Mouse (Mus musculus) Muller cell, postnatal 12 days (primary cell): ENCODE data around the gene Thrsp.

Source experiments
- DNase-seq: peaks from one replicate; pipeline ENCODE4 v3.0.0-alpha.2; 2015; ENCODE audit errors: inconsistent ontology term

The Thrsp gene

DNA sequence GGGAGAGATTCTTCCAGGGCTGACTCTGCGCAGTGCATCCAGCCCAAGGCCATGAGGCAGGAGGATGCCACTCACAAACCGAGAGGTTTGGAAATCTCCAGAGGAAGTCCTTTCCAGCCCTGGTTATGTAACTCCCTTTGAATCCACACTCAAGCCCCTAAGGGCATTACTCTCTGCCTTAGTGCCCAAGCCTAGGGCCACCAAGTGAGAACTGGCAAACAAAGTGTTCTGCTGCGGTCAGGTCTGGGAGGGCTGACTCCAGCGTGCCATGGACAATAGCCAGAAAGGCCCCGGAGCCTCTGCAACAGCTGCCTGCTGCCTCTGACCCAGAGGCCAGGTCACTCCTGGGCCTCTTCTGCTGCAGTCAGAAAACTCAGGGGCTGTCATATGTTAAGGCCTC is 1.2 kb upstream of the Thrsp start:
- peak; percentile 68 for DNase-seq

DNA sequence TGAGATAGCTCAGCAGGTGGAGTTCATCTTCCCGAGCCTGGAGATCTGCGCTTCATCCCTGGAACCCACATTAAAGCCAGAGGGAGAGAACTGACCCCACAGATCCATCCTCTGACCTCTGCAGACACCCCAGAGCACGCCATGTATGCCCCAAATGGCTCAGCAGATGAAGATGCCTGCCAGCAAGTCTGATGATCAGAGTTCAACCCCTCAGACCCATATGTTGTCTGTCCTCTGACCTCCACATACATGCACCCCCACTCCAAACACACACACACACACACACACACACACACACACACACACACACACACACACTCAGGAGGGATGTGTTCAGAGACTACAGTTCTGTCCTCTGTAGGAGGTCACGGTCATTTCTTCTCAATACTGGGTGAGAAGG is 1.1 kb downstream of the Thrsp start:
- DNase-seq: no peak

DNA sequence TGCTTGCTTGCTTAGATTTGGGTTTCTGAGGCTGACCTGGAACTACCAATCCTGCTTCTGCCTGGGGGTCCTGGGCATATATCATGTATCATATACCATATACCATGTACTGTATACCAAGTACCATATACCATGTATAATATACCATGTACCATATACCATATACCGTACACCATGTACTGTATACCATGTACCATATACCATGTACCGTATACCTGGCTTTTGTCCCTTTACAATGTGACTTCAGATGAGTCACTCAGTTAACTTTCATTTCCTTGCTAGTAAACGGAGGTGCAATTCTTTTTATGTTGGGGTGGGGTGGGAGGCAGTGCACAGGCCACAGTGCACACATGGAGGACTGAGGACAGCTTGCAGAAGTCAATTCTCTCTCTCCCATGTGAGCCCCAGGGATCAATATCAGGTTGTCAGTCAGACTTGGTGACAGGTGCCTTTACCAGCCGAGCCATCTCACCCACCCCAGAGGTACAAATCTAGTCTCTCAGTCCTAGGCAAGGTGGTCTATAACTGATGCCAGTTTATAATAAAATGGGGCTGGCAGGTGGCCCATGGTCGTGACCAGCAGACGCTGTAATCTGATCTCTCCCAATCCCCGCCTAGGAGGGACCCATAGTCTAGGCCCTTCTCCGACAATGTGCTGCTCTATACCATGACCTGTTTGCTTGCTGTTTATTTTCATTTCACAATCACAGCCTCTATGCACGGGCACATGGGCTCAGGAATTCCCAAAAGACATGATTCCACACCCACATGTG is 2.4 kb downstream of the Thrsp start:
- no peak for DNase-seq

DNA sequence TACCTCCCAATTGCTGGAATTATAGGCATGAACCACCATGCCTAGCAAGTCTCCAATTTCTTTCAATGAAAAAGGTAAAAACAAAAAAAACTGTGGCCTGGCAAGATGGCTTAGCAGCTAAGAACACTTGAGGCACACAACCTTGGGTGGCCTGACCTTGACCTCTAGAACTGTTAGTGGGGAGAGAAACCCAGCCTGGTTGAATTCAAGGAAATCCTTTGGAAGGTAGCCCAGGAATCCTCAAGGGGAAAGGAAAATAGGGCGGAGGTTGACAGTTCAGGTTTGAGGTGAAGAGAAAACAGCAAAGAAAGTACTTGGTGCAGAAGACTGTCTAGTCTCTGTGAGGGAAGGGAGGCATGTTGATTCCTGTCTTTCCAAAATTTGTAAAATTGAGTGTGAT is 3.1 kb downstream of the Thrsp start:
- no peak for DNase-seq

DNA sequence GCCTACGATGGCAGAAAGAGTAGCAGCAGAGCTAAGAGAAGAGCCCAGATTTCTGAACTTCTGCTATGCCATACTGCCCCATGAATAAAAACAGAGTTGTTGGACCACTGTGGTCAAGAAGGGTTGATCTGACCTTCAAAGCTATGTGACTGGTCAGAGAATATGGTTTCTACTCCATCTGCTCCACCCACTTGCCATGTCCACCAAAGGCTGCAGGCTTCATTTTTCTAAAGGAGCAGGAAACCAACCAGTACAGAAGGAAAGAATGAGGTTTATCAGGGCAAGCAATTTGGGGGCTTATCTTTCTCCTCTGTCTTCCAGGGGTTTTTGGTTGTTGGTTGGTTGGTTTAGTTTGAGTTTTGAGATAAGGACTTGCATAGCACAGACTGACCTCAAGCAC is 3.5 kb downstream of the Thrsp start:
- no peak for DNase-seq

DNA sequence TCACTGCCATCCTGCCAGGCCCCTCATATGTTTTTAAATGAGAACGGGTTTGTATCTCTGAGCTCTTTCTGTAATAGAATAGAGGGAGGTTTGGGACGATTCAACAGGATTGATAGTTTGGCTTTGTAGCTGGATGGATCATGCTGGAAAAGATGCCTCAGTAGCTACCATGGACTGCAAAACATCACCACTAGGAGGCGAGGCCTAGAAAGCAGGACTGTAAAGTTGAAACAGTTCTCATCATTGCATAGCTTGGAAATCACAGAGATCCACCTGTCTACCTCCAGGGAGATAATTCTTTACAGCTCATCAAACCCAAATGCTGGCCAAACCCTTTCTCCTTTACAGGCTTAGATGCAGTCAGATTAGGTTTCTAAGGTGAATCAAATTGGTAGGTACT is 6.0 kb downstream of the Thrsp start:
- DNase-seq: no peak

DNA sequence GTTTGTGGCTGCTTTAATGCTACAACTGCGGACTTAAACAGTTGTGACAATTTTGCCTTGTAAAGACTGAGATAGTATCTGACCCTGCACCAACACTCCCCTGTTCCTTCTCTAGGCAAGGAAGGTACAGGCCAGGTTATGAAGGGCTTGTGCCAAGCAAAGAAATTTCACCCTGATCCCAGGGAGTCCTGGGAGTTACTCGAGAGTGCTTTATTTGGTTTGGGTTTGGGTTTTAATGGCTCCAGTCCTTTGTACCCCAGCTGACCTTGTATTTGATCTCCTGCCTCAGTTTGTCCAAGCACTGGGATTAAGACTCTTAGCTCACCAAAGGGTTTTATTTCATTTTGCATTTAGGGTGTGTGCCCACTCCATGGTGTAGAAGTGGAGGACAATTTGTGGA is 6.4 kb downstream of the Thrsp start:
- DNase-seq: no peak

DNA sequence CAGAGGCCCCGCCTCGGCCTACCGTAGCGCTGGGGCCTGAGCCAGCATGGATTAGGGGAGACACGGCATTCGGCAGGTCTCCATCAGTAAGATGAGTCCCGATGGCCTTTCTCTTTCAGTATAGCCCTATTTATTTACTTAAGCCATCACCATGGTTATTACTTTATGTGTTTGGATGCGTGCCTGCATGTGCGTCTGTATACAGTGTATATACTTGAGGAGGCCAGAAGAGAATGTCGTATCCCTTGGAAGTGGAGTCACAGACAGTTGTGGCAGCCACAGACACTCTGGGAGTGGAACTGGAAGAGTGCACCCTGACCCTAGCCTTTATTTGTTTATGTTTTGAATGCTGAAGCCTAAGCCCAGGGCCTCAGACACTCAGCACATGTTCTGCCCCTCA is 10.4 kb downstream of the Thrsp start:
- no peak for DNase-seq

DNA sequence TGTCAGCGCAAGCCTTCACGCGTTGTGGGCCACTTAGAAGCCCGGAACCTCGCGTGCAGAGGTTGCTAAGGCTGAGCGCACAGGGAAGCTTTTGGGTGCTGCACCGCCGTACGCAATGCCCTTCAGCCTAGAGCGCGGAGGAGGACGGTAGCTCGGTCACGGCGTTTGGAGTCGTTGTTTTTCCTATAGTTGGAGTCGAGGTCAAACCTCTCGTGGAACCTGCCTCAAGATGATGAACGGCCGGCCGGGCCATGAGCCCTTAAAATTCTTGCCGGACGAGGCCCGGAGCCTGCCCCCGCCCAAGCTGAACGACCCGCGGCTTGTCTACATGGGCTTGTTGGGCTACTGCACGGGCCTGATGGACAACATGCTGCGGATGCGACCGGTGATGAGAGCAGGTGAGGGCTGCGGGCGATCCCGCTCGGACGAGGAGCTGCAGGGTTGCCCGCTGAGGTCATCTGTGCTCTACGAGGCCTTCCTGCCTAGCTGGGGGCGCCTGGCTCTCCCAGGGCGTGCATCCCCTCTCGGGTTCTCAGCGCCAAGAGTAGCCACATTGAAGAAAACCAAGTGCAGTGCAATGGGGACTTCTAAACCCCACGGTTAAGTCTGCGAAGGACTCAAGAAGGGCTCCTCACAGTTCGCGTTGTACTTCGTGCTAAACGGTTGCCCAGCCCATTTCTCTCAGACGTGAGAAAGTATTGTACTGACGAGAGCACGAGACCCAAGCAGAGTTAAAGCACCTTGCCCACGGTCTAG is 17.4 kb downstream of the Thrsp start, which contains the start of gene Ndufc2:
Gene Ndufc2, plus strand, starts transcription at position 44 of the 756 bp plus-strand sequence.
- DNase-seq: peak; percentile 79

DNA sequence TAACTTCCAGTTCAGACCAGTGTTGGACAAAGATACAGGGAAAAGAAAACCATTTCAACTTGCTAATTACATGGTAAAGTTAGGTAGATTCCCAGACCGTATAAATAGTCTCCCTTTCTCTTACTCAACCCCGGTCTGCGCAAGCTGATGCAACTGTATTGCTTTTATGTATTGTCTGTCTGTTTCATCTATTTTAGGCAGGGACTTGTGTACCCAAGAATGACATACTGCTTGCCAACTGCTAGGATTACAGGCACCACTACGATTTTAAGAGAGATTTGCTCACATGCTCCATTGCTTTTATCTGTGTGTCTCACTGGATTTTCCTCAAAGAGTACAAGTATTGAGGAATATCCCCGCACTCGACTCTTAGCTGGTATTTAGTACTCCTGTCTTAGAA is 18.6 kb downstream of the Thrsp start:
- no peak for DNase-seq

DNA sequence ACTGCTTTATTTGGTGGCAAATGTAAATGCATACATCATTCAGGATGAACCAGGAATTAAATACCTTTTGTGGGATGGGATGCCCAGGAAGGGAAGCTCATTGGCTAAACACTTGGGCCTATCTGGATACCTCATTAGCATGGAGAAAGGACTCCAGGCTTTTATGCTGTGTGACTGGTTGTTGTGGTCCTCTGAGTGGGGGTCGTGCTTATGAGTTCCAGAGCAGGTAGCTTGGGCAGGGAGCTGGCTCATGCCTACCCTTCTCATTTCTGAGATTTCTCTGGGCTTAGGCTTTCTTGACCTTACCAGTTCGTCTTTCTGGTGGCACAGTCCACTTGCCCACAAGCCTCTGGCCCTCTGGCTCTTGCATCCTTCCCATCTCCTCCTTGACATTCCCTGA is 23.2 kb downstream of the Thrsp start:
- no peak for DNase-seq

DNA sequence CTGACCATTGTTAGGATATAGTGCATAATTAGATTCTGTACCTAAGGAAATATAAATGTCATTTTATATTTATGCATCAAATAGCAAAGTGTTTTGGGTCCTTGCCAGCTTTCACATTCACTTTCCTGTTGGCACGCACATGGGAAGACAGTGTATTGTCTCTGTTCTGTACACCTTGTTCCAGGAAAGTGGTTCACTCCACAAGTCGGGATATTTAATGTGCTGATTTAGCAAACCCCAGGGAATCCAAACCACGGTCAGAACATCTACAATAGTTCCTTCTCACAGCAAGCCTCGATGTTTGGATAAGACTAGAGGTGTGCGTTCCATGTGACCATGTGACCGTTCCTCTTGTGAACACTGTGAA is 25.5 kb downstream of the Thrsp start:
- DNase-seq: no peak

DNA sequence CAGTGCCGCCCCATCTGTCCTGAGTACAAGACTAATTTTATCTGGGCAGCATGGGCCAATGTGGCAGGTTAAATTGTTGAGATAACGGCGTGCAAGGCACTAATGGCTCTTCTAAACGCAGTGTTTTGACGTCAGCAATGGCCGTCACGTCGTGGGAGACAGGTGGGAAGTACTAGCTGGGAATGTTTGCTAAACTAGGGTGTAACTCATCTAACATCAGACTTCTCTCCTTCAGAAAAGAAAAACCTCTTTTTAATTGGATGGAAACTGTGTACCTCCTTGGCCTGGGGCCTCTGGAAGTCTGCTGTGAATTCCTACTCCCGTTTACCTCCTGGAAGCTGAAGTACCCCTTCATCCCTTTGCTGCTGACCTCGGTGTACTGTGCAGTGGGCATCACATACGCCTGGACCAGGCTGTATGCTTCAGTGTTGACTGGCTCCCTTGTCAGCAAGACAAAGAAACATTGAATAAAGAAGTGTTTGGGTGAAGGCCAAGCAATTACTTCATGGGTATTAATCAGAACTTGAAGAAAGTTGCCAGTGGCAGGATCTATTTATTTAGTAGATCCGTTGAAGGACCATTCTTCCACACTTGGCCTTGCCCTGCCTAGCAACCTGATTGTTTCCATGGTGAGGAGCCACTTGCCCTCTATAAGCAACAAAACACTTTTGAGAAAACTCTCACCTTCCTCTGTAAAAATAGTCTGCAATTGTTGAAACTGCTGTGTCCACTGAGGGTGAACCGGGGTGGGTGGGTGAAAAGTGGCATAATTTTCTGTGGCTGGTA is 26.0 kb downstream of the Thrsp start:
- DNase-seq: peak; percentile 36

DNA sequence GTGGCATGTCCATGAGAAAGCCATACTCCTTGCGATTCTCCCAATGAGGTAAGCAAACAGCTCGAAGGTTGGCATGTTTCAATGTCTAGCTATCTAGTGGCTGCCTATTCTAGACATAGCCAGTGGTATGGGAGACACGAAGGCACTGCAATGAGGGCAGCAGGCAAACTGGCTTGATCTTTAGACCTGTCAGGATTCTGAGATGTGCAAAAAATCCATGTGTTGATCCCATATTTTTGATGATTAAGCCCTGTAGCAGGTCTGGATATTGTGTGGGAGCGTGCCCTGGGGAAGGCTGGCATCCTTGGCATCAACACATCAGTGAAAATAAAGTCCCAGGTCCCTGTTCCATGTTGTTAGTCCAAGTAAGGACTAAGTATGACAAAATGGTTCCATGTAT is 29.0 kb downstream of the Thrsp start:
- no peak for DNase-seq

DNA sequence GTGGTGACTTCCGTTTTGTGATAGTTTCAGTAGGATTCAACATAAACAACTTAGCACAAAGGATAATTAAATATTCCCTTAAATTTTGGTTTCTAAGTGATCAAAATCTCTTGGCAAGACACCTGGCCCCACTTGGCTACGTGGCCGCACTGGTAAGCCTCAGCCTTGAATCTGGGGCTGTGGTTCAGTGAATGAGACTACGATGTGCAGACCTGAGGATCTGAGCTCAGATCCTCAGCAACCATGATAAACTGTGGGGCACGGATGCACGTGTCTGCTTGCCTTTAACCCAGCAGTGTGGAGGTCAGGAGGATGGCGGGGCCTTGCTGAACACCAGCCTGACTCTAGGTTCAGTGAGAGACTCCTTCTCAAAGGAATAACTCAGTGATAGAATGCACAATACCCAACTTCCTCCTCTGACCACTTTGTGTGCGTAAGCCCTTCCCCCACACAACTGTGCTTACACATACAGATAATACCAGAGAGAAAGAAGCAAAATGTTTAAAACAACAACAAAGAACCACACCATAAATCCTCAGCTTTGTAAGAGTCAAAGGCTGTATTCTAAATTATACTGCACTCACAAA is 29.9 kb downstream of the Thrsp start:
- DNase-seq: no peak

DNA sequence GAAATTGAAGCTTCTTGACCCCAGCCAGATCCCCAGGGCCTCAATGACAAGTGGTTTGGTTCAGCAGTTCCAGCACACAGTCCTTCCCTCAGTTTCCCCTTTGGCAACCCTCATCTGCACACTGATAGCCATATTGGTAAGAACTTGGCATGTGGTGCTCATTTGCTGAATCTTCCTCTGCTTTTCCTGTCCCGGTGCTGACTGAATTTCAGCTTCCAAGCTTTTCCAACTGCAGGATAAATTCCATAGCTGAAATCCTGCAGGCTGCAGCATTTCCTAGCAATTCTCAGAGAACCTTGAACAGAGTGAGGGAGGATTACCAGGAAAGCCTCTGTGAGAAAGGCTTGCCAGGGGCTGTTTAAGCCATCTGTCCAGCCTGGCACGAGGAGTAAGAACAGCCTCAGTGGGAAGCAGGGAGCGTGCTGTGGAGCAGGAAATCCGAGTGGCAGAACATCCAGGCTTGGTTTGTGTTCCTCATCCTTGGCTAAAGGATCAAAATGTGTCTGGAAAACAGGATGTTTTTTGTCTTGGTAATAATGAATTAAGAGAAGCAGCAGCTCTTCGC is 30.6 kb downstream of the Thrsp start:
- no peak for DNase-seq

DNA sequence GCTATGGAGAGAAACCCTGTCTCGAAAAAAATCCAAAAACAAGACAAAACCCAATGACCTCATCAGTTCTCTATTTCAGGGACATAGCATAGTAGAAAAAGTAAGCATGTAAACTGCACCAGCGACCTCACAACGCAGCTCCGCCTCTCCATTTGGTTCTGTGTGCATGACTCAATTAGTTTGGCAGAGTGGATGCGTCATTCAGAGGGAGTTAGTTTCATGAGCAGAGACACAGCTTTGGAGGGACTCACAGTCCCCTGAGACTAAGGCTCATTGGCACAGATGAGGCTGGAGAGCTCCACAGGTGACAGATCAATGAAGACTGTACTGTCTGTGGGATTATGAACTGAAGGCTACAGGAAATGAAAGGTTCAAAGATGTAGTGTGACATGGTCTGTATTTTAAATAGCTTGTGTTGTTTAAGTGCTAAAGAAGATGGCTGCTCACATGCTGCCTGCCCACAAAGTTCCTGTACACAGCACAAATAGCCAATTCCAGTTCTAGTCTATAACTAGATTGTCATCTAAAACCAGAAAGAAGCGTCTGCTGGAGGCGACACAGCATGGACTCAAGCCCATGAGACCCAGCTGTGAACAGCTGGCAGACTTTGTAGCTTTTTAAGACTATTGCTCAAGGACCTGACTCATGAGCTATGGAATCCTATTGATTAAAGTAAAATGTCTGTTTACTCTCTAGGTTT is 31.3 kb downstream of the Thrsp start:
- DNase-seq: no peak

DNA sequence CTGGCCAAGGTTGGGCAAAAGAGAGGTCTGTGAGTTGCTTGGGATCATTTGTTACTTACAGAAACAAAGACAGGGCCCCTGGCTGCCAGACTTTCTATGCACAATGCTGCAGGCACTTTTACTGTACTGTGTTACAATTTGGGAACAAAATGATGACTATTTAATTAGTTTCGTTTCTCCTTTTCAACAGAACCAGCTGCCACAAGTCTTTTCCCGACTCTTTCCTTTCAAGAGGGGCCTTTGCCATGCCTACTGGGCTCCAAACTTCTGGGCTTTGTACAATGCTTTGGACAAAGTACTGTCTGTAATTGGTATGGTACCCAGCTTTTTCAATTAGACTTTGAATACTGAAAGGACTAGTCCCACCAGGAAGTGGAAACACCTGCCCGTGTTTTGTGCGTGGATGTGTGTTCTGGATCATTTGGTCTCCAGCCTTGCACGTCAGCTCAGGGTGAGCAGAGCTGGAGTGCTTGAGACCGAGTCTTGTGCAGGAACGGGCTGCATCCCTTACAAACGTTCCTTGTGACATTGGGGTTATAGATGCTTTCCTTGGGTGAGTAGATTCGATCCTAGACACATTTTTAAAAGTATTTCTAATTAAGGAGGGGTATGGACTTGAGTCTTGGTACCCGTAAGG is 33.9 kb downstream of the Thrsp start:
- no peak for DNase-seq

DNA sequence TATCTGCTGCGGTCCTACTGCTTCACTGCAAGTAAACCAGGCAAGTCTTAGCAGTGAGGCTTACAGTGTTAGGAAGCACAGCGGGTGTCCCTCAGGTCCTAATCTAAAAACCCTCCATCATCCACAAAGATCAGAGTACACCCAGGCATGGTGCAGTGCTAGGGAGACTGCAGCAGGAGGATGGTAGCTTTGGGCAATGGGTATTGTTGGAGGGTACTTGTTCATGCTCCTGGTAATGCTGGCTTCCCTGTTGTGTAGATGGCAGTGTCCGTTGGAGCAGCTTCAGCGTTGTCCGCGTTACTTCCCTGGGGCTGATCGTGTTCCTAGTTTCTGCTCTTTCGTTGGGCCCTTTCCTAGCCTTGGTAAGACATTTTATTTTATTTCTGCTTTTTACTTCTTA is 34.9 kb downstream of the Thrsp start:
- no peak for DNase-seq

DNA sequence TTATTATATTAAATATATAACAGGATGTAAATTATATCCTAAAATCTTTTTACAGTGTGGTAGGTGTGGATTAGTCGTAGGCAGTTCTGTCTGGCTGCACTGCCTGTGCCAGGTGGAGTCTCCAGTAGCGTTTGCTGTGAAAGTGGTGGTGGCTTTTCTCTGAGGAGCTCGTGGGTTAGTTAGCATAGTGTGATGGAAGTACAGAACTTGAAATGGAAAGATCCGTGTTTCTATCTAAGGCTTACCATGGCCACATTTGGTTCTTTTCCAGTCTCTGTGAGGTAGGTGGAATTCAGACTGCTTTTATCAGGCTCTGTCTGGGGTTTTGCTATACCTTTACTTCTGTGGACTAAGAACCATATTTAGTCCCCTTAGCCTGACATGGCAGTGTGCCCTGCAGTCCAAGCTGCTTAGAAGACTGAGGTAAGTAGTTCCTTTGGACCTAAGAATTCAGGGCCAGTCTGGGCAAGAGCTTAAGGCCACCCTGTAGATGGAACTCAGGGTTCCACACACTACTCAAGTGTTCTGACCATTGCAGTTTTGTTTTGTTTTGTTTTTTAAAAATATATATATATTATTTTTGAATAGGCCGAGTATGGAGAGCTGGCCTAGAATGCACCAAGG is 36.9 kb downstream of the Thrsp start:
- DNase-seq: no peak
